Mouse (Mus musculus): Measurements from ENCODE around the gene Tspan9. TPM values are rescaled to one million over a fixed set of nuclear protein-coding genes. Genes with fewer than 3 reads are reported as not detected.

Tspan9 gene
- polyA plus RNA-seq, 2 experiments, result 12.1 to 15.5 TPM

DNA sequence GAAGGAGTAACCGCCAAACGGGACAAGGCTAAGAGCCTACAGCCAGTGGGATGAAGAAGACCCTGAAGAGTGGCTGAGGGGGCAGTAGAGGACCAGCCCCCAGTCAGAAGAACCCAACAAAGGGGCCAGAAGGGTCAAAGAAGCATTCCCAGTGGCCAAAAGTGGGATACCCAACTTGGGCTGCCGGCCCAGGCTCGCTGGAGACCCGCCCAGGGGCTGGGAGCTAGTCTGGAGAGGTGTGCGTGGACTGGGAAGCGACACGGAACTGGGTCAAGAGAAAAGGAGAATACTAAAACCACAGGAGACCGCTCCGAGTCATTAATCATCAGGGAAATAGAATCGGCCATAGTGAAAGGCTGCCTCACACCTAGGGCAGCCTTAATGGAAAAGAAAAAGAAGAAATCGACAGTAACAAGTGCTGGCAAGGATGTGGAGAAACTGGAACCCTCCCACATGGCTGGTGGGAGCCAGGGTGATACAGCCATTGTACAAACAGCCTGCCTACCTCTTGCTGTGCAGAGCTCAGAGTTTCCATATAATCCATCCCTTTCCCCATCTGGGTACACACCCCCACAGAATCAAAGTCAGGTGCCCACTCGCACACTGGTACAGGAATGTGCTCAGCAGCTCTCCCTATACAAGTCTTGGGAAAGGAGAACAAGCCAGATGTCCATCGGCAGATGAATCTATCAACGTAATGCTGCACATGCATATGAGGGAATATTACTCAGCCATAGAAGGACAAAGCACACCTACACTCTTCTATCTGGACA lies 49.4 kb downstream of the Tspan9 start:
- Histone ChIP-seq H3K27ac (no peak overlapping the region), H3K4me1 (replicated peaks; ENCODE audit: control insufficient read depth in 2 of 2, insufficient read depth in 2 of 2, low read length in 1 of 2) (no peaks in the 10 kb centered on the region), H3K4me3 (ENCODE audit: insufficient read depth in 1 of 2, low read depth in 2 of 2, low read length in 2 of 2) (no peak overlapping the region), H3K9me3 (ENCODE audit: control insufficient read depth, low read length) (no peaks in the 10 kb centered on the region), H3K36me3 (replicated peaks; ENCODE audit: control insufficient read depth, insufficient read depth, low read depth) (no peaks in the 10 kb centered on the region), H3K4me2 (ENCODE audit: low read depth) (no peak overlapping the region), H3K27me3 (ENCODE audit: control insufficient read depth, insufficient read depth, low read length) (no peaks in the 10 kb centered on the region), H3K9ac (replicated peaks) (no peak overlapping the region)
- ATAC-seq (ENCODE audit: insufficient read depth), result no peak
- no peak for DNase-seq (ENCODE audit: low read depth in 3 of 3, low spot score in 3 of 3)
- WGBS (ENCODE audit: insufficient replicate concordance), result 46% methylated on average over 15 of the region's 15 CpGs
- TF ChIP-seq EP300 (IDR thresholded peaks at IDR 0.05; ENCODE audit: low read depth) (no peak), CTCF (IDR thresholded peaks at IDR 0.05; ENCODE audit: low read depth) (no peak)

DNA sequence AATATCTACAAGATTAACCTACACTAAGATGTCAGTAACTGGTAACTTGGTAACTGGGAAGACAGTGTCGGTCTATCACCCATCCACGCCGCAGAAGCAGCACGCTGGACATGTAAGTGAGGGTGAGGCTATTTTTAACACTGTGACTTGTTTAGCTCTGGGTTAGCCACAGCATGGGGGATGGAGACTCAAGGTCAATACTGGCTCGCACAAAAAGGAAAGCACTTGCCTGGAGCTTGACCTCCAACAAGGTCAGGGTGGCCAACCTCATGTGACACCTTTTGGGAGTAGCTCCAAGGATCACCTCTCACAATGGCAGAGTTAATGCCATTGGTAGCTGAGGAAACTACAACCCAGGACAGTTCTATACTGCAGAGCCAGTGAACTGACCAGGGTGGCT lies 50.8 kb downstream of the Tspan9 start:
- no peaks in the 10 kb centered on the region for H3K9me3 ChIP-seq (ENCODE audit: control insufficient read depth, low read length)
- no peaks in the 10 kb centered on the region for H3K27me3 ChIP-seq (ENCODE audit: control insufficient read depth, insufficient read depth, low read length)
- H3K4me3 ChIP-seq (ENCODE audit: insufficient read depth in 1 of 2, low read depth in 2 of 2, low read length in 2 of 2), result no peak overlapping the region
- WGBS (ENCODE audit: insufficient replicate concordance), result 60% methylated on average over 5 of the region's 5 CpGs
- ATAC-seq (ENCODE audit: insufficient read depth) (no peak), DNase-seq (ENCODE audit: low read depth in 3 of 3, low spot score in 3 of 3) (no peak)
- H3K4me1 ChIP-seq (replicated peaks; ENCODE audit: control insufficient read depth in 2 of 2, insufficient read depth in 2 of 2, low read length in 1 of 2), result no peaks in the 10 kb centered on the region
- H3K4me2 ChIP-seq (ENCODE audit: low read depth), result no peak overlapping the region
- TF ChIP-seq EP300 (IDR thresholded peaks at IDR 0.05; ENCODE audit: low read depth) (no peak), CTCF (IDR thresholded peaks at IDR 0.05; ENCODE audit: low read depth) (no peak)
- H3K27ac ChIP-seq, result no peak overlapping the region
- H3K9ac ChIP-seq (replicated peaks), result no peak overlapping the region
- no peaks in the 10 kb centered on the region for H3K36me3 ChIP-seq (replicated peaks; ENCODE audit: control insufficient read depth, insufficient read depth, low read depth)

DNA sequence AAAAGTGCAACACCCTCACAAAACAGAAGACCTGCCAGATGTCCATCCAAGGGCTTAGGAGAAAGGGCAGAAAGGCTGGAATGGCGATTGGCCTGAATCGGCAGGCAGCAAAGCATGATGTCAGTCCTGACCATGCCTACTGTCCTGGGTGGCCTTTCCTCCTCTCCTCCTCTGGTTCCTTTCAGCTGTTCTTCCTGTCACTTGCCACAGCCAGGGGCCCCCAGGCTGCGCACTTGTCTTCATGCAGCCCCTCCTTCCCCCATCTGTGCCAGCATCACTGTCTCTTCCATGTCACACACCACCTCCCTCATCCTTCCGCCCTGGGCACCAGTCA lies 51.6 kb downstream of the Tspan9 start:
- Histone ChIP-seq H3K9me3 (ENCODE audit: control insufficient read depth, low read length) (no peaks in the 10 kb centered on the region), H3K4me2 (ENCODE audit: low read depth) (no peak overlapping the region), H3K4me1 (replicated peaks; ENCODE audit: control insufficient read depth in 2 of 2, insufficient read depth in 2 of 2, low read length in 1 of 2) (no peaks in the 10 kb centered on the region), H3K36me3 (replicated peaks; ENCODE audit: control insufficient read depth, insufficient read depth, low read depth) (no peaks in the 10 kb centered on the region), H3K27ac (no peak overlapping the region), H3K9ac (replicated peaks) (no peak overlapping the region), H3K27me3 (ENCODE audit: control insufficient read depth, insufficient read depth, low read length) (no peaks in the 10 kb centered on the region), H3K4me3 (ENCODE audit: insufficient read depth in 1 of 2, low read depth in 2 of 2, low read length in 2 of 2) (no peak overlapping the region)
- WGBS (ENCODE audit: insufficient replicate concordance), result 76% methylated on average over 4 of the region's 4 CpGs
- no peak for DNase-seq (ENCODE audit: low read depth in 3 of 3, low spot score in 3 of 3)
- no peak for ATAC-seq (ENCODE audit: insufficient read depth)
- TF ChIP-seq CTCF (IDR thresholded peaks at IDR 0.05; ENCODE audit: low read depth) (no peak; the same call in 1 of the 2 replicates), EP300 (IDR thresholded peaks at IDR 0.05; ENCODE audit: low read depth) (no peak)

- no peaks in the 10 kb centered on the region for H3K9me3 ChIP-seq (ENCODE audit: control insufficient read depth, low read length)
- no peaks in the 10 kb centered on the region for H3K27me3 ChIP-seq (ENCODE audit: control insufficient read depth, insufficient read depth, low read length)
- peak in 1 of 3 experiments; percentile 9 for DNase-seq (ENCODE audit: low read depth in 3 of 3, low spot score in 3 of 3)
- no peak for ATAC-seq (ENCODE audit: insufficient read depth)
- WGBS (ENCODE audit: insufficient replicate concordance), result 27% methylated on average over 6 of the region's 6 CpGs
- H3K4me2 ChIP-seq (ENCODE audit: low read depth), result no peak overlapping the region
- H3K36me3 ChIP-seq (replicated peaks; ENCODE audit: control insufficient read depth, insufficient read depth, low read depth), result no peaks in the 10 kb centered on the region
- no peak overlapping the region for H3K27ac ChIP-seq
- H3K9ac ChIP-seq (replicated peaks), result no peak overlapping the region
- TF ChIP-seq CTCF (IDR thresholded peaks at IDR 0.05; ENCODE audit: low read depth) (peak; percentile 86), EP300 (IDR thresholded peaks at IDR 0.05; ENCODE audit: low read depth) (no peak)
- H3K4me3 ChIP-seq (ENCODE audit: insufficient read depth in 1 of 2, low read depth in 2 of 2, low read length in 2 of 2), result no peak overlapping the region
- H3K4me1 ChIP-seq (replicated peaks; ENCODE audit: control insufficient read depth in 2 of 2, insufficient read depth in 2 of 2, low read length in 1 of 2), result no peaks in the 10 kb centered on the region
Observed at GRCm38 (mm10) chr6:128090985-128091832, 52.2 kb downstream of the Tspan9 start.
